Mouse (Mus musculus) thymus, postnatal 36 days (tissue): ENCODE measurements around the gene Nup62.
"Not testable (repeated sequence)": the region's sequence is repeated elsewhere in the genome, so short reads cannot be mapped to it uniquely, and the experiment has no call there.

ENCODE experiments used
- DNase-seq, 2 experiments: peaks; one replicate each; pipeline ENCODE4 v3.0.0; 2022; ENCODE audit warnings: mixed read lengths in 2 of 2

Nup62 gene

GRCm38 (mm10) chr7:44866276-44867009, 50.6 kb downstream of the Nup62 start:
- no peak for DNase-seq

- DNase-seq: no peak
These were observed 51.3 kb downstream of the Nup62 start for GRCm38 (mm10) chr7:44867010-44867702.

- no peak for DNase-seq
These were observed 51.9 kb downstream of the Nup62 start for GRCm38 (mm10) chr7:44867802-44868201.

- no peak for DNase-seq
These were observed 52.6 kb downstream of the Nup62 start for GRCm38 (mm10) chr7:44868465-44868864.

GRCm38 (mm10) chr7:44868919-44869696, 53.2 kb downstream of the Nup62 start:
- peak; percentile 59 to 75 for DNase-seq

GRCm38 (mm10) chr7:44869697-44870528, 54.0 kb downstream of the Nup62 start, which contains the start of gene Ptov1:
Gene Ptov1 (minus strand): TSS chr7:44869788.
- peak; percentile 80 to 87 for DNase-seq

GRCm38 (mm10) chr7:44870614-44871013, 54.7 kb downstream of the Nup62 start:
- no peak for DNase-seq

GRCm38 (mm10) chr7:44871181-44871580, 55.3 kb downstream of the Nup62 start:
- DNase-seq: no peak

GRCm38 (mm10) chr7:44871774-44872173, 55.9 kb downstream of the Nup62 start:
- DNase-seq: not testable (repeated sequence)

GRCm38 (mm10) chr7:44877833-44878232, 61.9 kb downstream of the Nup62 start:
- DNase-seq: no peak
